Mouse (Mus musculus) kidney, adult 2 months (tissue): ENCODE results near the gene Batf3.

Experiments used
- CTCF ChIP-seq: fragments of 200-500 bp; conservative IDR thresholded peaks from 2 replicates; pipeline ENCODE4 v1.5.1; 2011; ENCODE audit warnings: low read depth, mild to moderate bottlenecking, control low read depth, low read length, moderate library complexity, mixed read lengths; ENCODE audit not compliant: insufficient read depth, insufficient read length
- POLR2A ChIP-seq: fragments of 200-500 bp; IDR thresholded peaks from one replicate; pipeline ENCODE4 v1.6.1; 2011; ENCODE audit warnings: low read depth, low read length, control low read depth

DNA sequence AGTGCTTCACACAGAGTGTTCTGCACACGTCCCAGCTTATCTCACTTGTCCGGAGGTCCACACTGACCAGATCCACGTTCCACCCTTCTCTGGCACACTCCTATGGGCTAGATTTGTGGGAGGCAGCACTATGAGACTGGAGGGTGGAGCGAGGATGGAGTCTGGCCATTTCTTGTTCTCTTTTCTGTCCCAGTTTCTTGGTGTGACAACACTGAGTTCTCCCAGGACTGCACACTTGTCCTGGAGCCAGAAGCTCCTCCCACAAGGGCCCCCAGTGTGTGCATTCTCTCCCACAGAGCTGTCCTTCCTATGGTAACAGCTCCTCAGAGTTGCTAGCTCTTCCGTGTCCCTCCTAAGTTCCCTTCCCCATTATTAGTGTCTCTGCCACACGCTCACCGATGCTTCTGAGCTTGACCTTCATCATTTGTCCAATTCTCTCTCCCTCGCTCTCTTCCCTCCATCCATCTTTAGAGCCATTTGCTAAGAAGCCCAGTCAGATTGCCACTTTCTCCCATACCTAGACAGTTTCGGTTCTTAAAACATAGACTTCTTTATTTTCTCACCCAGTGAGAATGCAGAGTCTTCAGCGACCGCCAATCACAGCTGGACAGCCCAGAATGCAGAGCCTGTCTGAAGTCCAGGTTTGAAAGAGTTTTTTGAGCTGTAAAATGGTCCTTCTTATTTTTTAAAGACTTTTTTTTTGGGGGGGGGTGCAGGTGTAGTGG is 18.0 kb downstream of the Batf3 start:
- no peak for TF ChIP-seq CTCF
- TF ChIP-seq POLR2A: no peak
